Mouse (Mus musculus) megakaryocyte, embryonic 14.5 days (primary cell): Measurements from ENCODE around the gene Tceanc2.

Experiments used
- FLI1 ChIP-seq: IDR thresholded peaks from 2 replicates; pipeline ENCODE4 v1.6.1; 2012; ENCODE audit warnings: low read length, inconsistent platforms, mixed read lengths
- GATA1 ChIP-seq: IDR thresholded peaks from 3 replicates; pipeline ENCODE4 v1.6.1; 2012; ENCODE audit warnings: mixed read lengths, low read length, inconsistent platforms, borderline replicate concordance

DNA sequence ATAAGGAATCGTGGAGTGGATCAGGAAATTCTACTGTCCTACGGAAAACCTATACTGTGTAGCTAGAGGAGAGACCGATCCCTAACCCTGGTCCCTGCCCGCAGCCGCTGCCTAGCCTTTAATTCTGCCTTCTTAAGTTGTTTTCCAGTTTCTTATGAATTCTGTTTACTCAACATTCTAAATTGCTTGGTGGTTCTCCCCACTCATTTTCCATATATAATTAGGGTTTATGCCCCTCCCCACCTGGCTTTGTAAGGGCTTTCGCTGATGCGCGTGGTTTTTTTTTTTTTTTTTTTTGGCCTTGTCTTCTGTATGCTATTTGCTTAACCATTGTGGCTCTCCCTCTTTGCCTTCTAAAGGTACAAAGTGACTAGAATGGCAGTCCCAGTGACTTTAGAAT is 645 bp upstream of the Tceanc2 start:
- no peak for TF ChIP-seq GATA1
- TF ChIP-seq FLI1: no peak
